Mouse (Mus musculus) embryonic fibroblast, embryonic 13.5 days (primary cell): ENCODE results near the gene Hoxb1. TPM values are rescaled to one million over a fixed set of nuclear protein-coding genes. Genes with fewer than 3 reads are reported as not detected.

ENCODE experiments used
- H3K27ac ChIP-seq: 2 replicates; pipeline ENCODE4 v1.5.1; 2012; ENCODE audit warnings: low read length, control low read depth, inconsistent platforms; ENCODE audit not compliant: insufficient read depth
- H3K4me1 ChIP-seq: 2 replicates; pipeline ENCODE4 v1.6.1; 2011; ENCODE audit warnings: low read length; ENCODE audit not compliant: control insufficient read depth, insufficient read depth
- H3K4me3 ChIP-seq: 2 replicates; pipeline ENCODE4 v1.5.1; 2011; ENCODE audit warnings: mild to moderate bottlenecking, control low read depth, low read length; ENCODE audit not compliant: insufficient read depth
- CTCF ChIP-seq: IDR thresholded peaks from 2 replicates; pipeline ENCODE4 v1.5.1; 2011; ENCODE audit warnings: mild to moderate bottlenecking, control low read depth, low read length, moderate library complexity, borderline replicate concordance; ENCODE audit not compliant: insufficient read depth
- POLR2A ChIP-seq: IDR thresholded peaks from 2 replicates; pipeline ENCODE4 v1.6.1; 2011; ENCODE audit warnings: low read depth, mild to moderate bottlenecking, control low read depth, low read length, moderate library complexity
- polyA plus RNA-seq: library from polyadenylated mRNA; stranded (reverse); fragments of >200 nt; gene quantifications from 2 replicates; pipeline ENCODE4 v1.2.4, GENCODE M21; 2011; ENCODE audit warnings: low read depth; ENCODE audit not compliant: missing spikeins, insufficient read length

The Hoxb1 gene
- polyA plus RNA-seq, 1 experiment = not detected

DNA sequence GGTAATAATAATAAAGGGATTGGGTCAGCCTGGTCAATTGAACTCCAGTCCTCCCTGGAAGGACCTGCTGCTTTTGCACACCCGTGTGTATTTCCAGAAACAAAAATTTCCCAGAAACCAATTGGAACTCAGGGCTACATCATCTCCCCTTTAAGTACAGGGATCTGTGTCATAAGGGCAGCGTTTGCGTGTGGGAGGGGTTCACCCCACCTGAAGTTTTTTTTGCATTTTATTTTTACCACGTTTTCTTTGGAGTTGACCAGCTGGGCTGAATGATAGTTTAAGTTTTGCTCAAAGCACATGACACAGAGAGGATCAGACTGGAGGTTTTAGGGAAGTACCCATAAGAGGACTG, 23.0 kb upstream of the Hoxb1 start:
- peak overlapping the region; percentile 8; the same call in 1 of the 2 replicates for H3K4me3 ChIP-seq
- no peak for TF ChIP-seq CTCF
- no peak for TF ChIP-seq POLR2A
- peak overlapping the region; percentile 77 for H3K27ac ChIP-seq
- peaks cover 3% of the 10 kb centered on the region; the same call in 1 of the 2 replicates for H3K4me1 ChIP-seq

DNA sequence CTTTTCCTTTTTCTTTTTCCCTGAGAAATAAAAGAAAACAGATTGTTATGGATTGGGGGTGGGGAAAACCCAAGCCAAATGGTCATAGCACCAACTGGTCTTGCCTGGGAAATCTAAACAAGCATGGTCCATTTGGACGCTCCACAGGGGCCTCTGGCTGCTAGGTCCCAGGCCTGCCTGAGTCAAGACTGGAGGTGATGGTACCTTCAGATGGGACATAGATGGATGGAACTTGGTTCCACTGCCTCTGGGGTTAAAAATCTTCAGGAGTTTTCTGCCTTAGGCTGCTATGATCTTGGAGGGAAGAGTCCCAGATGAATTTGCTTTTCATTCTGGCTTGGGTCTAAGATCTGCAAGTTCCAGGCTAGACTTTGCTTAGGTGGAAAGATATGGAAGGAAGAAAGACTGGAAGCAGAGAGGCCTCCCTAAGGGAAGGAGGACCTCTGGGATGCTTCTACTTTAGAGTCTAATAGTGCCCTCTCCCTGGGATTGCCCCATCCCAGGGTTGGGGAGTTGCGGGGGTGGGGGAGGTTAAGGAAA, 22.3 kb upstream of the Hoxb1 start:
- Histone ChIP-seq H3K4me3 (no peak overlapping the region), H3K4me1 (peaks cover 3% of the 10 kb centered on the region; the same call in 1 of the 2 replicates), H3K27ac (peak overlapping the region; percentile 77)
- TF ChIP-seq POLR2A = no peak
- no peak for TF ChIP-seq CTCF

DNA sequence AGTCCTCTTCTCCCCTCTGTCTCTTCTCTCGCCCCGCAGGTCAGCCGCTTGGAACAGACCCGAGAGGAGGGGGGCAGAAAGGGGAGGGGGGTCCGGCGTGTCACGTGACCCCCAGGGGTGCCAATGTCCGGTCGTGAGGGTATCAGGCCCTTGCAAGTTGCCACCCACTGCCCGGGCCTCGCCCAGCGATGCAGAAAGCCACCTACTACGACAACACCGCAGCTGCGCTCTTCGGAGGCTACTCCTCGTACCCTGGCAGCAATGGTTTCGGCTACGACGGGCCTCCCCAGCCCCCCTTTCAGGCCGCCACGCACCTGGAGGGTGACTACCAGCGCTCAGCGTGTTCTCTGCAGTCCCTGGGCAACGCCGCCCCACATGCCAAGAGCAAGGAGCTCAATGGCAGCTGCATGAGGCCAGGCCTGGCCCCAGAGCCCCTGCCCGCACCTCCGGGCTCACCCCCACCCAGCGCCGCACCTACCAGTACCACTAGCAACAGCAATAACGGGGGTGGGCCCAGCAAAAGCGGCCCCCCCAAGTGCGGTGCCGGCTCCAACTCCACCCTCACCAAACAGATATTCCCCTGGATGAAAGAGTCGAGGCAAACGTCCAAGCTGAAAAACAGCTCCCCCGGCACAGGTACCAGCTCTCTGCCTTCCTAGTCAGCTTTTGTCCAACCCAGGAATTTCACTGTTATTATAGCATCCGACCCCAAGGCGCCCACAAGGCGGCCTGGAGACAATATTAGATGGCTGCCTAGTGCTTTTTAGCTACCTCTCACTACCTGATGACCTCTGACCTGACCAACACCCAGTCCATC, 21.3 kb upstream of the Hoxb1 start:
- TF ChIP-seq POLR2A (no peak), CTCF (no peak)
- Histone ChIP-seq H3K4me3 (no peak overlapping the region), H3K4me1 (no peaks in the 10 kb centered on the region; the same call in 1 of the 2 replicates), H3K27ac (peak overlapping the region; percentile 63)

DNA sequence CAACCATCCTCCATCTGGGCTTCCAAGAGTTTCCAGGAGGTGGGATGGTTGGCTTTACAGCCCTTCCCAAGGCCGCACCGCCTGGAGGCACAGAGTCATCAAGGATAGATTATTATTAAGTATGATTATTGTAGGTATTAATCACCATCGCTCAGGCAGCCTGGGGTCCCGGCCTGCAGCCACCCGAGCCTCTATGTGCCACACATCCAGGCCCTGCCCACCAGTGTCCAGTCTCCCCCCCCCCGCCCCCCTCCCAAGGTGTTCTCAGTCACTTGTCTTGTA, 20.7 kb upstream of the Hoxb1 start:
- Histone ChIP-seq H3K27ac (0 out of 2 replicates have a peak overlapping the region, but pooled peaks have one; percentile 63), H3K4me3 (no peak overlapping the region), H3K4me1 (no peaks in the 10 kb centered on the region; the same call in 1 of the 2 replicates)
- TF ChIP-seq POLR2A = no peak
- no peak for TF ChIP-seq CTCF

DNA sequence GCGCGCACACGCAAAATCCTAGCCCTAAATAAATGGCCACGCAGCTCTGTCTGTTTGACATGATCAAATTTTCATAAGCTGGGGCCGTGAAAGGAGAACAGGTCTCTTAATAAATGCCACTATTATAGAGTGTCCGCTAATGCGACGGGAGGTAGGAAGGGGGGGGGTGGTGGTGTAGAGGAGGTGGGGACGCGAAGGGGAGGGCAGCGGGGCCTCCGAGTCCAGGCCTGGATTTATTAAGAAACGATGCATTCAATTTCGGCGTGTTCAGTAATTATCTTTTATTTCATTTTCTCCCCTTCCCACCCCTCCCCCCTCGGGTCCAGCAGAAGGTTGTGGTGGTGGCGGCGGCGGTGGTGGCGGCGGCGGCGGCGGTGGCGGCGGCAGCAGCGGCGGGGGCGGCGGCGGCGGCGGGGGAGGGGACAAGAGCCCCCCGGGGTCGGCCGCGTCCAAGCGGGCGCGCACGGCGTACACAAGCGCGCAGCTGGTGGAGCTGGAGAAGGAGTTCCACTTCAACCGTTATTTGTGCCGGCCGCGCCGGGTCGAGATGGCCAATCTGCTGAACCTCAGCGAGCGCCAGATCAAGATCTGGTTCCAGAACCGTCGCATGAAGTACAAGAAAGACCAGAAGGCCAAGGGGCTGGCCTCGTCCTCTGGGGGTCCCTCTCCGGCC, 20.2 kb upstream of the Hoxb1 start:
- Histone ChIP-seq H3K4me3 (no peak overlapping the region), H3K27ac (peak overlapping the region; percentile 37; the same call in 1 of the 2 replicates), H3K4me1 (no peaks in the 10 kb centered on the region; the same call in 1 of the 2 replicates)
- no peak for TF ChIP-seq CTCF
- TF ChIP-seq POLR2A = no peak

DNA sequence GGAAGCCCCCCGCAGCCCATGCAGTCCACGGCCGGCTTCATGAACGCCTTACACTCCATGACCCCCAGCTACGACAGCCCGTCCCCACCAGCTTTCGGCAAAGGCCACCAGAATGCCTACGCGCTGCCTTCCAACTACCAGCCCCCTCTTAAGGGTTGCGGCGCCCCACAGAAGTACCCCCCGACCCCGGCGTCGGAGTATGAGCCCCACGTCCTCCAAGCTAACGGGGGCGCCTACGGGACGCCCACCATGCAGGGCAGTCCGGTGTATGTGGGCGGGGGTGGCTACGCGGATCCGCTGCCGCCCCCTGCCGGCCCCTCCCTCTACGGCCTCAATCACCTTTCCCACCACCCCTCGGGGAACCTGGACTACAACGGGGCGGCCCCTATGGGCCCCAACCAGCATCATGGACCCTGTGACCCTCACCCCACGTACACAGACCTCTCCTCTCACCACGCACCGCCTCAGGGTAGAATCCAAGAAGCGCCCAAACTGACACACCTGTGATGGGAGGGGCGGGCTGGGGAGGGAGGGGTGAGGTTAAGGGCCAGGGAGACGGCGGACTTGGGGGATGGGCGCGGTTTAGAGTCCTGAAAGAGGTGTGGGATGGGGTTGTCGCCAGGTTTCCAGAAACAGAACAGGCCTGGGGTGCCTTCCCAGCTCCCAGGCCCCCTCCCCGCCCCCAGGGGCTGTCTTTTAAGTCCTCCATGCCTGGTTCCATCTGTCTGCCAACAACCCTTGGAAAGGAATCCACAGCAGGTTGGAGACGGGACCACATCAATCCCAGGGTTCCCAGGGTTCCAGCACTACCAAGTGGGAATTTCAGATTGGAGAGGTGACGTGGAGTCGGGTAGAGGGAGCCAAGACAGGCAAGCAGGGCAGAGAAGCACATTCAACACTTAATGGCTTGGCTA, 19.4 kb upstream of the Hoxb1 start:
- Histone ChIP-seq H3K4me1 (peaks cover 4% of the 10 kb centered on the region; the same call in 1 of the 2 replicates), H3K4me3 (no peak overlapping the region), H3K27ac (peak overlapping the region; percentile 37)
- TF ChIP-seq POLR2A = no peak
- TF ChIP-seq CTCF = no peak

DNA sequence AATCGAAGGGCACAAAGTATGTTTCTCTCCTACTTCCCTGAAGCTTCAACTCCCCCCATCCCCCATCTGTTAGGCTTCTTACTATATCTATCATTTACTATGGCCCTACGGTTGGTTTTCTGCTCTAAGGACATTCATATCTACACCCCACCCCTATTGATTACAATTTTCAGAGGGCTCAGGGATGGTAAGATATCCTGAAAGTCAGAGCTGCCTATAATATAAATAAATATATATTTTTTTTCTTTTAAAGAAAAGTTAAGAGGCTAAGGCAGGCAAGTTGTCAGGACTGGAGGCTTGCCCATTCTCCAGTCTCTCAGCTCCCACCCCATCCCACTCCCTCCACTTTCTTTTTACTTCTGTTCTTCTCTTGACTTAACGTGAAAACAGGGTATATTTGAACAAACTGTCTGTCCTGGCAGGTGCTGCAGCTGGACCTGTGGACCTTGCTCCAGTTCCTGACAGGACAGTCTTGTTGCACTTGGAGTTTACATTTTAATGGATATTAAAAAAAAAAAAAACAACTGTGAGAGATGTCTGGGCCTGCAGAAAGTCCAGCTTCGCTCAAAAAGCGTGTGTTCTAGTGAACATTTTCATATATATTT, 18.5 kb upstream of the Hoxb1 start:
- Histone ChIP-seq H3K4me3 (no peak overlapping the region), H3K4me1 (peaks cover 4% of the 10 kb centered on the region; the same call in 1 of the 2 replicates), H3K27ac (peak overlapping the region; percentile 30; the same call in 1 of the 2 replicates)
- TF ChIP-seq CTCF (no peak), POLR2A (no peak)

DNA sequence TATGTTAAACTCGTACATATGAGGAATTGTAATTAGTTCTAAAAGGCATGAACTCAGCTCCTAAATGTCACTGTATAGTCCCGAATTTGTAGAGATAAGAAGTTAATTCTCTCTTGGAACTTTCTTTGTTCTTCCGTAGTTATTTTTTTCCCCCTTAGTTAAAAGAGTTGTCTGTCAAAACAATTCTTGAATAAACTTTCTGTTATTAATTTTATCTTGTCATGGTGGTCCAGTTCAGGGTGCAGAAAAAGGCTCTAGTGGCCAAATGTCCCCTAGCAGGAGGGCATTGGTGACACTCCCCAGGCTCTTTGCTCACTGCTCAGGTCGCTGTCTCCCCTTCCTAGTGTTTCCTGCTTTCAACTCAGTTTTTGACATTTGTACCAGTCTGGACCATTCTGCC, 17.8 kb upstream of the Hoxb1 start:
- Histone ChIP-seq H3K4me1 (peaks cover 4% of the 10 kb centered on the region; the same call in 1 of the 2 replicates), H3K27ac (peak overlapping the region; percentile 43; the same call in 1 of the 2 replicates), H3K4me3 (no peak overlapping the region)
- TF ChIP-seq CTCF (no peak), POLR2A (no peak)
